Mouse (Mus musculus): Measurements from ENCODE around the gene Cnksr1.

GRCm38 (mm10) chr4:134287575-134288025 is 49.4 kb upstream of the Cnksr1 start, which contains the start of gene Pdik1l:
- TF ChIP-seq CTCF (IDR thresholded peaks at IDR 0.05; ENCODE audit: low read depth): no peak
- TF ChIP-seq EP300 (IDR thresholded peaks at IDR 0.05; ENCODE audit: low read depth): no peak
